Mouse (Mus musculus) forebrain, embryonic 11.5 days (tissue): Measurements from ENCODE around the gene 4930447C04Rik. TPM values are rescaled to one million over a fixed set of nuclear protein-coding genes. Genes with fewer than 3 reads are reported as not detected.

ENCODE experiments used
- ATAC-seq: fragments of 200-750 bp; cut with Nextera tagmentation; replicated peaks from 2 replicates; pipeline ENCODE4 v1.8.0; 2017; ENCODE audit warnings: moderate TSS enrichment; ENCODE audit not compliant: low FRiP score
- DNase-seq: peaks from one replicate; pipeline ENCODE4 v3.0.0-alpha.2; 2017; ENCODE audit warnings: low spot score
- H3K27ac ChIP-seq: fragments of 300-500 bp; sonication (generic); 2 replicates; pipeline ENCODE4 v1.5.1; 2014; ENCODE audit warnings: low read depth, low read length
- H3K27me3 ChIP-seq: fragments of 300-500 bp; sonication (generic); 2 replicates; pipeline ENCODE4 v1.6.1; 2014; ENCODE audit warnings: mild to moderate bottlenecking, low read length, mixed read lengths; ENCODE audit not compliant: control insufficient read depth, insufficient read depth
- H3K36me3 ChIP-seq: fragments of 300-500 bp; sonication (generic); 2 replicates; pipeline ENCODE4 v1.6.1; 2014; ENCODE audit warnings: mild to moderate bottlenecking, low read length, moderate library complexity, mixed read lengths; ENCODE audit not compliant: control insufficient read depth, insufficient read depth
- H3K4me1 ChIP-seq: fragments of 300-500 bp; sonication (generic); replicated peaks from 2 replicates; pipeline ENCODE4 v1.6.1; 2014; ENCODE audit warnings: low read length, mixed read lengths; ENCODE audit not compliant: control insufficient read depth, insufficient read depth
- H3K4me2 ChIP-seq: fragments of 300-500 bp; sonication (generic); 2 replicates; pipeline ENCODE4 v1.6.1; 2014; ENCODE audit warnings: low read depth, mild to moderate bottlenecking, low read length, moderate library complexity, mixed read lengths; ENCODE audit not compliant: severe bottlenecking
- H3K4me3 ChIP-seq: fragments of 300-500 bp; sonication (generic); 2 replicates; pipeline ENCODE4 v1.5.1; 2014; ENCODE audit warnings: low read depth, low read length
- H3K9ac ChIP-seq: fragments of 300-500 bp; sonication (generic); 2 replicates; pipeline ENCODE4 v1.6.1; 2014; ENCODE audit warnings: low read length
- H3K9me3 ChIP-seq: fragments of 300-500 bp; sonication (generic); 2 replicates; pipeline ENCODE4 v1.6.1; 2016; ENCODE audit warnings: low read length, mixed read lengths; ENCODE audit not compliant: control insufficient read depth
- WGBS: fragments of 180-500 bp; shearing (Covaris S2); extraction: QIAGEN DNeasy Blood & Tissue Kit; methylation state at CpG from one replicate; pipeline ENCODE4 v1.1.7; 2014; 5-methylcytosine and 5-hydroxymethylcytosine counted together
- polyA plus RNA-seq: library from polyadenylated mRNA; unstranded; fragments of >200 nt; fragmentation: Nextera tagmentation; extraction: Ambion mirVana; gene quantifications from 2 replicates; pipeline ENCODE4 v1.2.1, GENCODE M21; 2014

The 4930447C04Rik gene
- polyA plus RNA-seq, 1 experiment from 2014 or later: 2.9 TPM

GRCm38 (mm10) chr12:72841500-72841899 lies 99.1 kb downstream of the 4930447C04Rik start:
- Histone ChIP-seq H3K27ac (no peak overlapping the region), H3K36me3 (no peaks in the 10 kb centered on the region), H3K4me1 (no peaks in the 10 kb centered on the region), H3K4me3 (no peak overlapping the region), H3K9ac (no peak overlapping the region), H3K27me3 (peaks cover 23% of the 10 kb centered on the region), H3K9me3 (no peaks in the 10 kb centered on the region), H3K4me2 (no peak overlapping the region)
- ATAC-seq (no peak), DNase-seq (no peak)
- 94% methylated on average over 1 of the region's 1 CpGs for WGBS

- Histone ChIP-seq H3K4me2 (no peak overlapping the region), H3K4me3 (no peak overlapping the region), H3K9ac (no peak overlapping the region), H3K27ac (no peak overlapping the region), H3K9me3 (no peaks in the 10 kb centered on the region), H3K36me3 (no peaks in the 10 kb centered on the region), H3K4me1 (no peaks in the 10 kb centered on the region), H3K27me3 (peaks cover 15% of the 10 kb centered on the region)
- DNase-seq: peak; percentile 25
- WGBS: 85% methylated on average over 4 of the region's 4 CpGs
- no peak for ATAC-seq
Measured at GRCm38 (mm10) chr12:72837302-72837701, 103.3 kb downstream of the 4930447C04Rik start.

- 75% methylated on average over 8 of the region's 8 CpGs for WGBS
- no peak for ATAC-seq
Measured at GRCm38 (mm10) chr12:72835518-72836015, 105.0 kb downstream of the 4930447C04Rik start.

GRCm38 (mm10) chr12:72834773-72835517 lies 105.6 kb downstream of the 4930447C04Rik start:
- Histone ChIP-seq H3K9ac (no peak overlapping the region), H3K9me3 (no peaks in the 10 kb centered on the region), H3K4me2 (no peak overlapping the region), H3K4me3 (no peak overlapping the region), H3K4me1 (0 out of 2 replicates have a peak, but pooled peaks cover 4% of the 10 kb centered on the region), H3K27ac (no peak overlapping the region), H3K27me3 (peaks cover 34% of the 10 kb centered on the region), H3K36me3 (no peaks in the 10 kb centered on the region)
- 69% methylated on average over 14 of the region's 14 CpGs for WGBS
- ATAC-seq (no peak), DNase-seq (peak; percentile 62)

More at GRCm38 (mm10) chr12:72835518-72836015, 105.0 kb downstream of the 4930447C04Rik start:
- Histone ChIP-seq H3K4me2 (no peak overlapping the region), H3K36me3 (no peaks in the 10 kb centered on the region), H3K9ac (no peak overlapping the region), H3K9me3 (no peaks in the 10 kb centered on the region), H3K4me3 (no peak overlapping the region), H3K27me3 (peaks cover 29% of the 10 kb centered on the region), H3K27ac (no peak overlapping the region), H3K4me1 (0 out of 2 replicates have a peak, but pooled peaks cover 4% of the 10 kb centered on the region)
- DNase-seq: no peak

- 9% methylated on average over 42 of the region's 42 CpGs for WGBS
- H3K27ac ChIP-seq: no peak overlapping the region
- no peaks in the 10 kb centered on the region for H3K36me3 ChIP-seq
- DNase-seq: peak; percentile 65
- H3K9ac ChIP-seq: 0 out of 2 replicates have a peak overlapping the region, but pooled peaks have one; percentile 8
- 0 out of 2 replicates have a peak, but pooled peaks cover 4% of the 10 kb centered on the region for H3K4me1 ChIP-seq
- H3K9me3 ChIP-seq: no peaks in the 10 kb centered on the region
- peak overlapping the region; percentile 47 for H3K4me2 ChIP-seq
- H3K27me3 ChIP-seq: peaks cover 38% of the 10 kb centered on the region
- peak; percentile 39; the same call in 1 of the 2 replicates for ATAC-seq
- peak overlapping the region; percentile 21 for H3K4me3 ChIP-seq
Measured at GRCm38 (mm10) chr12:72831711-72832432, 108.7 kb downstream of the 4930447C04Rik start.

Other genes with a start within 250 kb of the 4930447C04Rik start
- 59.5 and 78.3 TPM in 2 replicates for gene Ppm1a, start 183.3 kb downstream of the 4930447C04Rik start, polyA plus RNA-seq
- gene Six6, start 882 bp downstream of the 4930447C04Rik start, polyA plus RNA-seq: 0.19 TPM in 1 of 2 replicates, not detected in the other
- gene Six1, start 113.1 kb upstream of the 4930447C04Rik start, polyA plus RNA-seq: 11.0 and 12.6 TPM in 2 replicates
- 5.0 and 5.8 TPM in 2 replicates for gene Six4, start 172.7 kb upstream of the 4930447C04Rik start, polyA plus RNA-seq
- gene Mnat1, start 182.9 kb upstream of the 4930447C04Rik start, polyA plus RNA-seq: 36.8 and 37.6 TPM in 2 replicates